Mouse (Mus musculus) liver, embryonic 12.5 days (tissue): ENCODE data around the gene Cubn. TPM values are rescaled to one million over a fixed set of nuclear protein-coding genes. Genes with fewer than 3 reads are reported as not detected.

Experiments used
- polyA plus RNA-seq: library from polyadenylated mRNA; unstranded; fragments of >200 nt; fragmentation: Nextera tagmentation; extraction: Ambion mirVana; gene quantifications from 2 replicates; pipeline ENCODE4 v1.2.1, GENCODE M21; 2016

Cubn gene
- polyA plus RNA-seq, 1 experiment from 2014 or later, result 0.07 TPM

Other genes starting within 250 kb of the Cubn start
- 98.7 and 105 TPM in 2 replicates for gene Rsu1, start 220.4 kb downstream of the Cubn start, polyA plus RNA-seq
- gene Trdmt1, start 52.9 kb upstream of the Cubn start, polyA plus RNA-seq, result 6.3 and 6.6 TPM in 2 replicates
- gene Vim, start 82.1 kb upstream of the Cubn start, polyA plus RNA-seq, result 114 and 120 TPM in 2 replicates